Mouse (Mus musculus): ENCODE data around the gene S100pbp.

DNA sequence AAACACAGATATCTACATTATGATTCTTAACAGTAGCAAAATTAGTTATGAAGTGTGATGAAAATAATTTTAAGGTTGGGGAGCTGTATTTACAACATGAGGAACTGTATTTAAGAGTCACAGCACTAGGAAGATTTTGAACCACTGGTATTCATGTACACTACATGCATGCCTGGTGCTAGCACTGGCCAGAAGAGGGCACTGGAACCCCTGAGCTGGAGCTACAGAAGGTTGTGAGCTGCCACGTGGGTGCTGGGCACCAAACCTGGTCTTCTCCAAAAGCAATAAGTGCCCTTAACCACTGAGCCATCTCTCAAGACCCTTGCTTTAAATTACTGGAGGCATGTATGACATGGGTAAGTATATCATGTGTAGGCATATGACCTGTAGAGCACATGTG is 17.0 kb downstream of the S100pbp start:
- TF ChIP-seq CTCF (IDR thresholded peaks at IDR 0.05; ENCODE audit: low read depth) (peak; percentile 41), EP300 (optimal IDR thresholded peaks at IDR 0.05) (no peak)
